Mouse (Mus musculus): Measurements from ENCODE around the gene Cbx8.

Cbx8 gene

DNA sequence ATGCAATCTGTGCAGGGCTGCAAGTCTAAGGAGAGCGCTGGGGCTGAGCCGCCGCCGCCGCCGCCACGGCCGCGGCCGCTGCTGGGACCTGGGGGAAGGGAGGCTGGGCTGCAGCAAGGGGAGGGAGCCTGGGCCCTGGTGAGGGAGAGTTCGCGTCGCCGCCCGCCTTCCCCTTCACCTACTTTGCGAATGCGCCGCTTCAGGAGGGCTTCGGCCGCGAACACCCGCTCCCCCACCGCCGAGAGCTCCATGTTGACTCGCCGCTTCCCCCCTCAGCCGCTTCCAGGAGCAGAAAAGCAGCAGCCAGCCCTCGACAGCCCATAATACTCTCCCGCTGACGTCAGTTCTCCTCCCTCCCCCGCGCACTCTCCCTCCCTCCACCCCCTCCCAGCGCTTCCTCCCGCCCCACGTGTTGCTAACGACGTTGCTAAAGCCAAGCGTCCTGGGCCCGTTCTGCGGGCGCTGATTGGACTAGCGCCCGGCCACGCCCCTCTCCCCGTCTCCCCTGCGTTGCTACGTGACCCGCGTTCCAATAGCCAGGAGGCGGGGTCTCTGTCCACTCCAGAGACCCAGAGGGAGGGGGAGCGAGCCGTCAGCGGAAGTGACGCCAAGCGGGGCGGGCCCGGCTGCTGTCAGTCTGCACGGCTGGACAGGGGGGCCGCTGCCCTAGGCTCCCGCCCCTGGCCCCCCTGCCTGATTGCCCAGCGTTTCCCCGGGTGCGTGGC, at the start of gene Cbx8:
Gene Cbx8 (minus strand): TSS at position 370 of the 725 bp plus-strand sequence.
- DNase-seq = peak; percentile 100

DNA sequence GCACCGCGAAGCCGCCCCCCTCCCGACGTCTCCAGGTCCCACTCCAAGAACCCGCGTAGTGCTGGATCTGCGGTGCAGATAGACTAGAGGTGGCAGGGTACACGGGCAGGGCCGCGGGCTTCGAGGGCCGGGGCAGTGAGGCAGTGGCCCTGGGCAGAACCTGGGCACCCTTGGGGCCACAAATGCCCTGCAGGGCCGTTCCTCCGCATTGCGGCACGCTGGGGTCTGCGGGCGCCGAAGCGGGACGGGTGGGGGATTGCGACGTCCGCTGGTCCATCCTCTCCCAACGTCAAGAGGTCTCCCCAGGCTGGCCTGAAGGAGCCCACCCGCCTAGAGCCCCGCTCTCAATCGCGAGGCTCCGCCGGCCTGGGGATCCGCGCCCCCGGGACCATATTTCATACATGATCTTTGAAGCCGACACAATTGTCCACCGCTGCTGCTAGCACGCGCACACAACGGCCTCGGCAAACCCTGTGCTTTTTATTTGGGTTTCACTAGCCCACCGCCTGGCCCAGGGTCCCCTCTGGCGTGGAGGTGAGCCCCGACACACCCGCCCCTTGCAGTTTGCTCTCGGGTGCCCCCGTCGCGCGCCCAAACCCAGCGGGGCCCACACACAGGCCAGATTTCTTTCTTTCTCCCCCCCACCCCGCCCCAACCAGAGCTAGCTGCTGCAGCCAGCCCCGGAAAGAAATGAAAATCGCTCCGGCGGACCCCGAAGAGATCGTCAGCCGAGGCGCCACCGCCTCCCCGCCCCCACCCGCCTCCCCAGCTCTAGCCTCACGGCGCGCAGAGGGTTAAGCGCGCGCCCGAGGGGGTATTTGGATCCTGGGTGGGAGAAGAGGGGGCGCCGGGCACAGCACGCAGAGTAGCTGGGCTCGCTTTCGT, 49.5 kb upstream of the Cbx8 start:
- peak; percentile 27 for DNase-seq

DNA sequence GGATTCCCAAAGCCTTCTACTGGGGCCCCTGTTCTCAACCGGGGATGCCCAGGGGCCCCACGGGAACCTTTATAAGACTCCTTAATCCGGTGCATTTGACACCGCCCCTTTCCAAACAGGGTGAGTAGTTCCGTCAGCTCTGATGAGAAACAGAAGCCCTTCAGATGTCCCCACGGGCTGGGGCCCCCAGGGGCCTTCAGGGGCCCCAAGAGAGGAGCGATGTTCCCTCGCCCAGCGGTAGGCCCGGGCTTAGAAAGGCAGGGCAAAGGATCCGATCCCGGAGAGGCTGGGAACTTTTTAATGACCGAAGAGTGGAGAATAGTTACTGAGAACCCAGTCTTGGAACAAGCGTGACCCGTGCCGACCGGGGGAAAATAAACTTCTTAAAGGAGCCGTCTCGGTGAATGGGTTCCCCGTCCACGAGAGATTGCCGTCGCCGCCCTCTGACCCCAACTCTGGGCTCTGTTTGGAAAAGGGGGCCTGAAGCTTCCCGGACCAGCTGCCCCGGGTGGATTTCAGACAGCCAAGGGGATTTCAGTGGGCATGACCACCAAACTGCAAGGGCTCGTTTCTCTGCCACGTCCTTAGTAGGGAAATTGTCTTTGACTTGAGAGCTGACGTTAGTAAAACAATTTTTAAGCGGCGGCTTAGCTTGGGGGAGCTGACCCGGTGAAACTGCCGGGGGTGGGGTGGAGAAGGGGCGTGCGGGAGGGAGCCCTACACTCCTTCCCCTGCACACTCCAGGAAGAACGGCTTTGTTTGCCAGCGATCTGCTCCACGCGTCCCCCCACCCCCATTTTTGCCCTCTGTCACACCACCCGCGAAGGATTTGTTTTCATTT, 48.7 kb upstream of the Cbx8 start:
- peak; percentile 30 for DNase-seq

DNA sequence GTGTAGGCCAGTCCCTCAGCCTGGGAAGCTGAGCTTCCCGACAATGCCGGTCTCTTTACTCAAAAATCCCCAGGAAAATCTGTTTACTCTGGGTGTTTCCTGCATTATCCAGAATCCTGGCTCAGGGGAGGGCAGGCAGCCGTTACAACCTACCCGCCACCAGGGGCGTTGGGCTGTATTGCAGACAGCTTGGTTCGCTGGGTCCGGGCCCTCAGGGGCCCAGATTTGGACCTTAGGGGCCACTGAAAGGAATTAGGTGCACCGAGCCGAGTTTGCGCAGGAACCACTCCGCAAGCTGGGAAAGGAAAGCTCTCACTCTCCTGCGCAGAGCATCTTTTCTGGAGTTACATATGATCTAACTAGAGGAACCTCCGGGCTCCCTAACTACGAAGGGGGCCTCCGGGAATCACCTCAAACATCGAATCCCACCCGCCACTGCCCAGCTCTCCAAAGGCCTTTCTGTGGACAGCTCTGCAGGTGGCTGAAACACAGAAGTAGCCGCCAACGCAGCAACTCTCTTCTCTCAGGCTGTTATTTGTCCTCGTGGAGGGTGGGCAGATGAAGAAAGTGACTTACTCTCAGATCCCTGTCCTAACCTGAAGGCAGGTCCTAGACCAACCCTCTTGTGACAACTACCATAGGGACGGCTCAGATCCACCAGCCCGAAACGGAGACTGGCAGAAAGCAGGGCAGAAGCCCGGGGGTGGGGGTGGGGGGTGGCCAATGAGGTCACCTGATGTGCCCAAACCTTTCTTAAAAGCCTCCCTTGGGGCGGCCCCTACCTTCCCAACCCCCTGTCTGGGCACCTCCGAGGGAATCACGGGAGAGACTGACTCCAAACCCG, 47.8 kb upstream of the Cbx8 start:
- DNase-seq = peak; percentile 47

DNA sequence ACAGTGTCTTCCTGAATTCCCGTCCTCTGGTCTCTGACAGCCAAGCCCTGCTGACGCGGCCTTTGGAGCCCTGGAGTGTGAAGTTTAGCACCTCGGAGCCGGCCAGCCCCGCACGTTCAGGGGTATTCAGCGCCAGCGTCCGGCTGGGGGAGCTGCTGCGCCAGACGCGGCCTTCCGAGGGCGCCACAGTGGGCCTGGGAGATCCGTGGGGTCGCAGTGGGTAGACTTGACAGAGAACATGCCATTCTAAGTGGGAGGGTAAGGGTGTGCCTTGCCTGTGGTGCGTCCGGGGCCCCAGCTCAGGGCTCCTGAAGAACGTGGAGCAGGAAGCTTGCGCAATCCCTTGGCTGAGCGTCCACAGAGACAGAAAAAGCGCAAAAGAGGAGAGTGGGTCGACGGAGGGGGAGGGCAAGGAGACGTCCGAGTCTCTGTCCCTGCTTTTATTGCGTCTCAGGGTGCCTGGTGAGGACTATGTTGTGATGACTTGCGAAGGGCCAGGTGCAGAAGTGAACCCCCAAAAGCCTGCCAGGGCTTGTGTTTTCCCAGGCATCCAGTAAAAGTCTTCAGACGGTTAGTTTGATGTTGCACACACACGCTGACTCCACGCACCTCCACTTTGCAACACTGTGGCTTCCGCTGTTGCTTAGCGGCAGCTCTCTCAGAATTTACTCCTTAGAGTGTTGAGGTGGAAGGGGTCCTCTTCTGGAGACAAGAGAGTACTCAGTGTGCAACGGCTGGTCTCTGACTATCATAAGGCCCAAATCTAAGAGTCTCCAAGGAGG, 46.7 kb upstream of the Cbx8 start:
- peak; percentile 51 for DNase-seq

DNA sequence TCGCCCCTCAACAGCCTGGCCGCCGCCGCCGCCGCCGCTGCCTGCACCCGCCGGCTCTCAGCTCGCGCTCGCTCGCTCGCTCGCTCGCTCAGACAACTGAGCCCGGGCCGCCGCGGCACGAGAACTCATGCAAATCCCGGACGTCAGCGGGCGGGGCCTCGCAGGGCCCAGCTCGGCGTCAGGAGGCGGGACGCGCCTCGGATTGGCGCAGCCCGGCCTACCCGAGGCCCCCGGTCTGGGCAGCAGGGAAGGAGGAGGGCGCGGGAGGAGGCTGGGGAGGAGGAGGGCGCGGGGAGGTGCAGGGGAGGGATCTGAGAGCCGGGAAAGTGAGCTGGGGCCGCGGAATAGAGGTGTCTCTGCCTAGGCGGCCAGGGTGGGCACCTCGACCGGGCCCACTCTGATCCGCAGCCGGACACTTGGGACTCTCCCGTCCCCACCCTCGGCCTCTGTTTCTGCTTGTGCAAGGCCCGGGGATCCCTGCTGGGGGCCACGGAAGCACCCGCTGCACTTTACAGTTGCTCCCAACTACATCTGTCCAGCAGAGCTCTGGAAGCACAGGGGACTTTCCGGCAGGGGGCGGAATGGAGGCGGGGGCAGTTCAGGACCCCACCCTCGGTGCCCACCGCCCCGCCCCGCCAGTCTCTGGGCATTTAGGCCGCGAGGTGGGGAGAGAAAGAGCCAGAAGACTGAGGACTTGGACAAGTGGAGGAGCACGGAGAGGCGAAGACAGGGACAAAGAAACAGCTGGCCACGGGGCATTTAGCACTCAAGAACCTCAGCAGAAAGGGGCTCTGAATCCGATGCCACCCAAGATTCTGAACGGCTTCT, 45.6 kb upstream of the Cbx8 start, which contains the start of gene Cbx4:
Gene Cbx4 (minus strand): TSS at position 78 of the 828 bp plus-strand sequence.
- DNase-seq = peak; percentile 96

DNA sequence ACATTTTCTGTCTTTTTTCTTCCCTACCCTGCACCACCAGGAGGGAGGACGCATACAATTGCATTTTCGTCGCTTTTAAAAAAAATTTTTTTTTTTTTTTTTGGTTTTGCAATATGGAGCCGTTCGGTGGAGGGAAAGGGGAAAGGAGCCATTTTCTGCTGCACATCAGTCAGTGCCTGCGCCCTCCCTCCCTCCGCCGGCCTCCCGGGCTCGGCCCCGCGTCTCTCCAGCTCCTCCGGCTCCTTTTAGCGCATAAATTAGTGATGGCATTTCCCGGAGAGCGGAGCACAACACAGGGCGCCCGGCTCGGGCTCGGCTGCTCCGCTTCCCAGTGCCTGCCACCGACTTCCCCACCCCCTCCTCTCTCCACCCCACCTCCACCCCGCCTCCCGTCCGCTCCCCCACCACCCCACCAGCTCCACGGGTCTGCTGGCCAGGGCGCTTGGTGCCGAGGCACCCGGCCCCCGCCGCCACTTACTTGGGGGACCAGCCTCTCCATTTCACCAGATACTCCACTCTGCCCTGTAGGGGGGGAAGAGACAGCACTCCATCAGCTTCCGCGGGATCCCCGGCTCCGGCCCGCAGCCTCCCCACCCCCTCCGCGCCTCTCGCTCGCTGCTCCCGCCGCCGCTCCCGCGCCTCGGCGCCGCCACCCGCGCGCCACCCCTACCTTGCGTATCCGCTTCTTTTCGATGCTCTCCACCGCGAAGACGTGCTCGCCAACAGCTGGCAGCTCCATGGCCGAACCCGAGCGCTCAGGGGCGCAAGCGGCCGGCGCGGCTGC, 44.7 kb upstream of the Cbx8 start:
- DNase-seq = peak; percentile 78

DNA sequence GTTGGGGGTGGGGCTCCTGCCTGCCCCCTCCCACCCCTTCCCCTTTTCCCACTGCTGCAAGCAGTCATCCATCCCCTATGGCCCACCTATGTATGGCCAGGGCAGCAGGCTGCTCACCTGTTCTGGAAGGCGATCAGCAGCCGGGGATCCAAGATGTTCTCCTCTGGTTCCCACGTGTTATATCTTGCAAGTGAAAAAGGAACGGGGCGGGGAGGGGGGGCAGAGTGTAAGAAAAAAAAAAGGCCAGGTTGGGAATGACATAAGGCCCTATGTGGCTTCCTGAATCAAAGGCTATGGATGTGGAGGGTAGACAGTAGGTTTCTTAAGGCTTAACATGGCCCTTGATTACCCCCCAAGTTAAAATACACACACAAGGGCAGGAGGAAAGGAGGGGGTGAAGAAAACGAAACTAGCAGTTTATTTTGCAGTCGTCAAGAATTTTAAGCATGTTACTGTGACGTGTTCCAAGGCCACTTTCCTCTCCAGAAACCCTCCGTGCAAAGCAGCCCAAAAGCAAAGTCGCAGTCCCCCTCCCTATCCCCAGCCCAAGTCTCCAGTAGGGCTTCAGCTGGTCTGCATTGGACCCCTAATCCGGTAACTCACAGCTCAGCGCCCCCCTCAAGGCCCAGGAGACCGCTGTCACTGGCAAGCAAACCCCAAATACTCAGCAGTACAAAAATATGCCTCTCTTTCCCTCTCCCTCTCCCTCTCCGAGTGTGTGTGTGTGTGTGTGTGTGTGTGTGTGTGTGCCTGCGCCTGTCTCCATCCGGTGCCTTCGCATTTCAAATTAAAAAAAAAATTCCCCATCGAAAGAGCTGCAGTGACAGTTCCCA, 43.9 kb upstream of the Cbx8 start:
- peak; percentile 74 for DNase-seq

DNA sequence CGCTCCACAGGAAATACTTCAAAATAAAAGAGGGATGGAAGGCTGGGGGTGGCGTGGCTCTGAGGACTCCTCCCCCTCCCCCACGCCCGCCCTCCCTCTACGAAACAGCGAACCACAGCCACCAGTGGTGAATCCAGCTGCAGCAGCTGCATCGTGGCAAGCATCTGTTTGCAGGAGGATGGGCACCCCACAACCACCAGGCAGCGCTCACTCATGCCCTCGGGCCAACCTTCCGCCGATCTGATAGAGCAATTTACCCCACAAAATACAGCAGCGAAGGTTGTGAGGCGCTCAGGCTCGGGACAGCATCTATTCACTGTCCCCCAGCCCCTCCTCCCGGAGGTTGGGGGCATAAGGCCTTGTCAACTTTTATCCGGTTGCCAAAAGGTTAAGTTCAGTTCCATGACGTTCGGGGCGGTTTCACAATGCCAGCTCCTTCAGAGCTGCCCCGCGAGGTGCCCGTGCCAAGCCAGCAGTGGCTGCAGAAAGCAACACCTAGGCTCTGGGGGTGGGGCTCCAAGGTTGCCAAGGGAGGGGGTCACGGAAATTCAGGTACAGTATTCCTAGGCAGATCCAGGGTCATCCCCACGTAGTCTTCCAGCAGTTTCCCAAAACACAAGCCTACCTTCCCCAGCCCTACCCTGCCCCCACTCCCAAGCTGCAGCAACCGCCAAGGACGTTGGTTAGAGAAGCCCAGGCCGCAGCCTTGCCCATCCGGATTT, 43.1 kb upstream of the Cbx8 start:
- peak; percentile 89 for DNase-seq

DNA sequence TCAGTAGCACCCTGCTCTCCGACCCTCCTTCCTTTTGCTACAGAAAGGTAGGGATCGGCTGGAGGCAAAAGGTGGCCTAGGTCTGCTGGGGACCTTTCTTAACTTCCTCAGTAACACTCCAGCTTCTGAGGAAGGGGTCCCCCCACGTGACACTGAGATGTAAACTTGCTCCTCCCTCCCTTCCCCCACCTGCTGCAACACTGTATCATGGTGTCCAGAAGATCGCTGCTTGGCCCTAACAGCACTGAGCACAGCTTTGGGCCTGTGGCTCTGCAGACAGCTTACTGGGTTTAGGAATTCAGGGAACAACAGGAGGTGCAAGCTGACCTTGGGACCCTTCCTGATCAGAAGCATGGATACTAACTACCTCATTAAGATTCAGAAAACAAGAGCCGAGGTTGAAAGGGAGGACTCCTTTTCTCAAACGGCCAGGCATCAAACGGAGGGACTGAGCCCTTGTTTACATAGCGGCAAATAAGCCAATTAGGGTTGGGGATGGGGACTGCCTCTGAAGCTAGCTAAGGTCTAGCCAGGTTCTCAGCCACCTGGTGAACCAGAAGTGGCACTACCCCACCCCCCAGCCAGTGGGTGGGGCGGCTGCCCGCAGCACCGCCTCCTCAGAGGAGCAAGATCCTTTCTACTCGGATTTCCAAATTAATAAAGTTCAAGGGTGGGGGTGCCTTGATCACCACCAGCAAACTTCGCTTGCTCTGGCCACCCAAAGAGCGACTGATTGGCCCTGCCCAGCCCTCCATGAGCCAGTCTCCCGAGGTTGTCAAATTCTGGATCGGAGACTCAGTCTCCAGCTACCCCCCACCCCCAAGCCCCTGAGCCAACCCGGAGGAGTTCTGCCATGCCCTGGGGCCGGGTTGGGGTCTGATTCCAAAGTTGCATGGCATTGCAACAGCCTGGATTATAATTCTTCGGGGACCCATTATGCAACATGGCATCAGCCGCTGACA, 42.1 kb upstream of the Cbx8 start:
- DNase-seq = peak; percentile 82

DNA sequence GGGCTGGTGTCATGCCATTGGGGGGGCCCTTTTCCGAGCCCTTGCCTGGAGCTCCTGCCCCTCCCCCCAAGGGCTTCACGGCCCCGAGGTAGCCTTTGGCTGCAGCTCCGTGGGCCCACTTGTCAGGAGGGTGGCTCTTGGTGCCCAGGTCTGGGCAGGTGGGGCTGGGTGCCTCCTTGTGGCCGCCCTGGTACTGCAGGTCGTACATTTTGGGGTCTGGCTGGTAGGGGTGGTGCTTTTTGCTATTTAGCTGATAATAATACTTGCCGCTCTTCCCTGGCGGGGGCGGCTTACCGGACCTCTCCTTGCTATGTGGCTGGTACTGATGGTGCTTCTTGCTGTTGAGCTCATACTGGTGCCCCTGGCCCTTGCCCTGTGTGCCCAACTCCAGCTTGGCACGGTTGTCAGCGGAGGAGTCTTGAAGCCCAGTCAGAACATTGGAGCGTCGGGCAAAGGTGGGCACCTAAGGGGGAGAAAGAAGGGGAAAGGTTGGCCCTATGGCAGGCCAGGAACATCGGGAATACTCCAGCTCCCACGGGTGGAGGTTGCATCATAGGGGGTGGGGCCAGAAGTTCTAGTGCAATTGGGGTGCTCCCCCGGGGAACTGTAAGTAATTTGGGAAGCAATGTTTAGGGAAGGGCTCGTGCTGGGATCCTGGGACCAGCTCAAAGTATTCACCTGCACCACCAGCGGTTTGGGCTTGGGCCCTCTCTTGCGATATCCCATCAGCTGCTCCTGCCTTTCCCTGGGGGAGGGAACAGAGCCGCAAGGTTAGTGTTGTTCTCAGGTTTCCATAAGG, 41.3 kb upstream of the Cbx8 start:
- DNase-seq = peak; percentile 74

DNA sequence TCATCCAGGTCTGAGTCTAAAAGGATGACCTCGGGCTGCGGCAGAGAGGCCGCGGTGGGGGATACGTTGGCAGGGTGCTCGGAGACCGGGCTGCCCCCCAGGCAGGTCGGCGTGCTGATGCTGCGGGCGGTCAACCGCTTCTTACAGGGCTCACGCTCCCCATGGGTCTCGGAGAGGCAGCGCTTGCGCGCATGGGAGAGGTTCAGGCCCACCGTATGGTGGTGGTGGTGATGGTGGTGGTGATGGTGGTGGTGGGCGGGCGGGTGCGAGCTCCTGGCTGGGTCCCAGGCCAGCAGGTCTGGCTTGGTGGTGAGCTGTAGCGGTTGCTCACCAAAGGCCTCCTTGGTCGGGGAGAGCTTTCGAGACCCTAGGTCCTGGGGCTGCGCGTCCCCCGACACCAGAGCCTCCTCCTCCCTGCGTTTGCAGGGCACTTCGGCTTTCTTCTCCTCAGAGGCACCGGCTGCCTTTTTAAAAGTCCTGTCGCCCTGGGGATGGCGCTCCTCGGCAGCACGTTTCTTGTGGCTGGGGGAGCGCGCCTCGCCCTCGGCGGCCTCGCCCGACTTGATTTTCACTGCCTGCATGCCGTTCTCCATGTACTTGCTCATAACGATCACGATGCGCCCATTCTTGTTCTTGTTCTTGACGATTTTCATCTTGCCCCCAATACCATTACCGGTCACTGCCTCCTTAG, 40.5 kb upstream of the Cbx8 start:
- no peak for DNase-seq

DNA sequence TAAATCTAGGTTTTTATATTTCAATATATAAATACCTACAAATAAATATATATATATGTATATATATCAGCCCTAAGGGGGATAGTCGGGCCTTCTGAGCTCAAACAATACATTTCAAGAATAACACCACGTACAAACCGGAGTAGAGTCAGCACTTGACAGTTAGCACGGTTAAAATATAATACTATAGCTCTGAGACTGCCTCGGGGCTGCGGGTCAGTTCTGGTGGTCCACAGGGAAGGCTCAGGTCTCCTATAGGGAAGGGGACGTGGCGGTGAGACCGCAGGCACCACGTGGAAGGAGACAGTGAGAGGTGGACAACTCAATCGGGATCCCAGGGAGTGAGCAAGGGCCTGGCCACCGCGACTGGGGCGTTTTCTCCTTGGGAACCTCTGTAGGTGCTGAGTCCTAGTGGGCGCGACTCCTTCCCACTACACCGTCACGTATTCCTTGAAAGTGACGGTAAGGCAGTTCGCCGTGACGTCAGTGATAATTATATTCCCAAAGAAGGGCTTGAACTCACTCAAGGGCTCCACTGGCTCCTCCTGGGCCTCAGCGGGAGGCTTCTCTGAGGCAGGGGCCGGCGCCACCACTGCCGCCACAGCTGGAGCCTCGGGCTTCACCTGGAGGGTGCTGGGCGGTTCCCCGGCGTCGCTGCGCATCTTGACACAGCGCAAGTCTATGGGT, 39.8 kb upstream of the Cbx8 start:
- no peak for DNase-seq

DNA sequence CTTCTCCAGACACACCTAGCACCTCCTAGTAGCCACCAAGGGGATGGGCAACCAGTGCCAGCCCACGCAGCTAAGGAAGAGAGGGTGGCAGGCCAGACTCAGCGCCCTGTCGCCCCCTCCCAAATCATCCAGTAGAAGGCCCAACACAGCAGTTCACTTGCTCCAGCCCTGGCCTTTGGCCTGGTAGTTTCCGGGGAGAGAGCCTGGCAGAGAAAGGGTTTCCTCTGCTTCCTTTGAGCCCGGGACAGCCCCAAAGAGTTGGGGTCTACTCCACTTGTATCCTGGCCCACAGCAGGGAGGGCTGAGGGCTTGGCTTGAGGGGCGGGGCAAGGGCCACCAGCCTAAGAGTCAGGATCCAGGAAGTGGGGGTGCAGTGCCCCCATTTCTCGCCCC, 38.7 kb upstream of the Cbx8 start:
- DNase-seq = no peak
